Mouse (Mus musculus) urinary bladder, adult 18-20 months (tissue): ENCODE measurements around the gene Cpxm2.

Experiments used
- DNase-seq, 2 experiments: peaks; one replicate each; pipeline ENCODE4 v3.0.0; 2022; ENCODE audit warnings: low spot score in 2 of 2, mixed read lengths in 2 of 2

Gene Cpxm2

DNA sequence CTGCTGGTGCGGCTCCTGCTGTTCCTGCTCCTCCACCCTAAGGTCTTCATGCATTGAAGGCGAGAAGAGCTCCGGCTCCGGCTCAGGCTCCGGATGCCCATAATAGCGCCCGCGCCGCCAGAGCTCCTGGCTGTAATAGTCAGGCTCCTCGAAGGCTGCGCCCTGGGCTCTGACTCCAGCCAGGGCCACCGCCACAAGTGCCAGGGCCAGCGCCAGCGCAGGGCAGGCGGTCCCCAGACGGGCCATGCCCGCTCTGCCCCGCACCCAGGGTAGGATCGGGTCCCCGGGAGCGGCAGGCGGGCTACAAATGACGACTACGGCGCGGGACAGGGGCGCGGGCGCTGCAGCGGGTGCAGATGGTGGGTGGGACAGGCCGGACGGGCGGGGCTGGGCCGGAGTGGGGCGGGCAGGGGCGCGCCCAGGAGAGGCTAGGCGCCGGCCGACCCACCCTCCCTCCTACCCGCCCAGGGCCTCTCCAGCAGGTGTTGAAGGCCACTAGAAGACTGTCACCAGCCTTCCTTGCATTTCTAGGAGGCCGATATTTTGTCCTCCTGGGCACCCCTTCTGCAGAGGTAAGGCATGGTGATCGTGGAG is at the start of gene Cpxm2:
Gene Cpxm2, minus strand, starts transcription at position 372 of the 594 bp plus-strand sequence.
- peak in 1 of 2 experiments; percentile 6 for DNase-seq

DNA sequence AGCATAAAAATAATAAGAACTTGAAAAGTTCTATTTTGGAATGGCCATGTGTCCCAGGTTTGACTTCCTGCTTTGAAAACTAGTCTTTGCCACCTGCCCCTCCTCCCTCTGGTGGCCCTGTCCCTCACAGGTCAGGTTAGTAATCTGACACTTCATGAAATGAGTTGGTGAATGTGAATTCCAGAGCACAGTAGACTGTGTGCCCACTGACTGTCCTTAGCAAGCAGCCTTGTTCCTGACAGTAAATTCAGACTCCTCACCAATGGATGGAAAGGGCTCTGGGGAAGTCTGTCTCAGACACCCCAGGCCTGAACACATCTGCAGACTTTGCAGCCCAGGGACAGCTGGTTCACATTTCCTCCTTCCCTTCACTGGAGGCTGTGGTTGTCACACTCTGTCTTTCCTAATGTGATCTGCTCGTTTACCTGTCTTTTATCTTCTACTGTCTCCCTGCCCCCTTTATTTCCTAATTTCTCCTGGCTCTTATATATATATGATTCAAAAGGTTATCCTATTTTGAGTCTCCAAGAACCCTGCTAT is 49.6 kb upstream of the Cpxm2 start:
- no peak for DNase-seq

DNA sequence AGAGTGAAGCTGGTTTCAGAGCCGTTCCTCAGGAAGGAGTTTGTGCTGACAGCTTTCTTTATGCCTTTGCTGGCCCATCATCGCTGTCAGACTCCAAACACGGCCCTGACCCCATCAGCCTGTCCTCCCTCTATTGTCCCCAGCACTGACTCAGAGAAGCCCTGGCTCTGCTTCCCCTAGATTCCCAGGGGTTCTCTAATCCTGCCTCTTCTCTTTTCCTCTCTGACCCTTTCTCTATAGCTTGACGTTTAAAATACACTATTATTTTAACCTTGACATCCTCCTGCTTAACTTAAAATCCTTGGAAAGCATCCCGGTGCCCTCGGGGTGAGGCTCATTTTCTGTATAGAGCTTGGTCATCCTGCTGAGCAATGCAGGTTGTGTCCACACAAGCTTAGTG is 45.1 kb upstream of the Cpxm2 start:
- DNase-seq, result no peak

DNA sequence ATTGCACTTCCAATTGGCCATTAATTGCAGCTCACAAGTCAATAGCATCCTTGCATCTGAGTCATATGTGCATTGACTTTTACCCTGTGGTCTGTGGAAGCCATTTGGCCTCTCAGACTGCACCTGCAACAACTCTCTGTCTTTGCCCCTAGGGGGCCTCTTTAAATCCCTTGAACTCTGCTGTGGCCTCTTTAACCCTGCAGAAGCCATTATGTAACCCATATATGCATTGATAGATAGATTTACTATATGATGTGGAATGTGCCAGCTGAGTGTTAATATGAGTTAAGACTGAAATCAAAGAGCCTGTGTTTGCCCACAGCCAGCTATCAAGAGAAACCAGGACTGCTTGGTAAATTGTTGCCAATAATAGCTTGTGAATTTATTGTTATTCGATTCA is 44.3 kb upstream of the Cpxm2 start:
- no peak for DNase-seq

DNA sequence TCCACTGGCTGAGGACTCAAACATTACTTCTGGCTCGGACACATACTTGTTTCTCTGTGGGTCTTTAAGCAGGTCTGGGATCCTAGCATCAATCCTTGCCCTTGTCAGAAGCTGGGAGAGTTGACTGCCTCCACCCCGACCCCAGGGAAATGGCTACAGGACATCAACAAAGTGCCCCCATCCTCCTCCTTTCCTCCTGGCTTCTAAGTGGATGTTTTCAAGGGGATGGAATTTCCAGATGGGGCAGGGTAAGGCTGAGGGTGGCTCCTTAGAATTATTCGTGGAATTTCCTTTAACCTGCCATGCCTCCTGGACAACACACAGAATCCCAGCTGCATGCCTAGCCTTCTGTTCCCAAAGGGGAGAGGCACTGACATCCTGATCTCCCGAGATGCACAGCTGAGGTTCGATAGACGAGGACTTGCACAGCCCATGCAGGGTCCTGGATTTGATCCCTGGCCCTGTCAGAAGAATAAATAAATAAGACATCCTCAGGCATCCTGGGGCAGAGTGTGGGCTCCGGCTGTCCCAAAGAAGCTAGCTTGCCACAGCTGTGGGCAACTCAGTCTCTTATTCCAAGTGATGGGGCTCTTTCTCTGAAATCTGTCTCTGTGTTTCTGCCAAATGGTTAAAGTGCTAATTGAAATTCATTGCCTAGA is 43.4 kb upstream of the Cpxm2 start:
- no peak for DNase-seq

DNA sequence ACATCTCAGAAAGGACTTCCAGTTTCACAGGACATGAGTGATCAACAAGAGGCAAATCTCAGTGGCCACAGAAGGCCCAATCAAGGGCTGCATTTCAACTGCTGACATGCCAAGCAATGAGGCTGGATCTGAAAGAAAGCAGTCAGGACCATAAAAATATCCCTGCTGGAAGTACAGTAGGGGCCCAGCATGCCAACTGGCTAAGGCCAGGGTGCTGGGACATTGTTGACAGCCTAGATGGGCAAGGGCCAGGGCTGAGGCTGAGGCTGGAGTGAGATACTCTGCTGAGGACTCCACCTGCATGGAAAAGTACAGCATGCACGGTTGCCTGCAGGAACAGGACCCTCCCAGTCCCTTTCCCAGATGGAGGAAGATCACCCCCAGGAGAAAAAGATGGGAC is 42.0 kb upstream of the Cpxm2 start:
- no peak for DNase-seq

DNA sequence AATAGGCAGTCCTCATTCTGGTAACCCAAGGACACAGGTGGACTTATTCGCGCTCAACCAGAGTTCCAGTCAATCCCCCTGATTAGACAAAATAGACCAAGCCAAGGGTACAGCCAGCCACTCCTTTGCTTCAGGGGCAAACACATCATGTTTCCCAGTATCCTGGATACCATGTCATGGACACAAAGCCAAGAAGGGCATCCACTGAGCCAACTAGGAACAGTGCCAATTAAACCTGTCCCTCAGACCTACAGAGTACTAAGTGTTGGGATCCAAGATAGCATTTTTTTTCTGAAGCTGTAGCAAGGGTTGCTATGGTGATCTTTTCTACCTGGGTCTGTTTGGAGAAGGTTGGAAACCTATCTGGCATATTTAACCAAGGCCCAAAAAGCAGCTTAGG is 39.1 kb upstream of the Cpxm2 start:
- DNase-seq, result no peak

DNA sequence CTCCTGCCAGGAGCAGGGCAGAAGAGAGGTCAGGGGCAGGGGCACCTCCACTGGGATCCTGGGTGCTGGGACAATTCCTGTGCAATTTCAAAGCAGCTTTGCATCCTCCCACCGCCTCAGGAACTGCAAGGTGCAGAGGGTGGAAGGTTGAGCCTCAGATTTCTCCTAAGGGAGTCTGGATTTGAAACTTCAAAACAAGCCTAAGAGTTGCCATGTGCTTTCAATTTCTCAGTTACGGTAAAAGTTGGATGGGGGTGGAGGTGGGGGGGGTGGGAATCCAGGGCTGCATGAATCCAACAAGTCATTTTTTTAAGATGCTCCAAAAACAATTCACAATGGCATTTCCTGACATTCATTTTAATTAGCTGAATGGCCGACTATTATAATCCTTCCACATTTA is 32.9 kb upstream of the Cpxm2 start:
- no peak for DNase-seq

DNA sequence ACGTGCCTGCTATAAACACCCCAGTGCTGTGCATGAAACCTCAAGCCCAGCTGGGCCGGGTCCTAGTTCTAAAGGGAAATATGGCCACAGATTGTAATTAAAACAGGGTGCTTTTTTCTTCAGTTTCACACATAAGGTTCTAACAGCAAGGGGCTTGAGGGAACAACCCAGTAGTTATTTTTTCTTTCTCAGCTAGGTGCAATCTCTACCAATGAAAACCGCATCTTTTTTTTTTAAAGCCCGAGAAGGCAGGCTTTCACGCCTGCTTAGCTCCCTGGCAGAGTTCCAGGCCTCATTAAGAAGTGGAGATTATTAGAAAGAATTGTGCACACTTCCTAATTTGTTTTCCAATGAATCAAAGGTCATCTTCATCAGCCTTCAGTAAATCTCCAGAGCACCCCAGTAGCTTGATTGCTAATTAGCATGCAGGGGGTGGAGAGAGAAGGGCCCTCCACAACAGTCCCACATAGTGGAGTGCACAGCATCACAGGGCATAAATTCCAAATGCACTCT is 29.4 kb upstream of the Cpxm2 start:
- DNase-seq, result no peak

DNA sequence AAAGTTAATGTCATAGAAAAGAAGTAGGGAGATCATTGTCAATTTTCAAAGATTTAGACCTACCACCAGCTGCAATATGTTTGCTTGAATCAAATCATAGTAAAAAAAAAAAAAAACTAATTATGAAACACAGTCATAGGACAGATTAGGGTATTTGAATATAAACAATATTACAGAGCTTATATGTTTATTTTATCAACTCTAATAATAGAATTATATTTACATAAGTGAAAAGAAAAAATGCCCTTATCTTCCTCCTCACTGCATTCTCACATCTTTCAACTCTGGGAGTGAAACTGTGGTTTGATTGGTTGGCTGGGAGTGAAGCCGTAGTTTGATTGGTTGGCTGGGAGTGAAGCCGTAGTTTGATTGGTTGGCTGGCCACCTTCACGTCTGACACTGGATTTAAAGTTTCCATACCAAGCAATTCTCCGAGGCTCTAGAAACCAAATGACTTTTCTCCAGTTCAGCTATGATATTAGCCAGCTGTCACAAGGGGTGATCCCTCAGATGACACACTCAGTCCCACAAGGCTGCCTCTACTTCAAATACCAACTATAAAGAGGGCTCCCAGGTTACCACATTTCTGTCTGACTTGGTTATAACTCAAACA is 27.2 kb upstream of the Cpxm2 start:
- no peak for DNase-seq

DNA sequence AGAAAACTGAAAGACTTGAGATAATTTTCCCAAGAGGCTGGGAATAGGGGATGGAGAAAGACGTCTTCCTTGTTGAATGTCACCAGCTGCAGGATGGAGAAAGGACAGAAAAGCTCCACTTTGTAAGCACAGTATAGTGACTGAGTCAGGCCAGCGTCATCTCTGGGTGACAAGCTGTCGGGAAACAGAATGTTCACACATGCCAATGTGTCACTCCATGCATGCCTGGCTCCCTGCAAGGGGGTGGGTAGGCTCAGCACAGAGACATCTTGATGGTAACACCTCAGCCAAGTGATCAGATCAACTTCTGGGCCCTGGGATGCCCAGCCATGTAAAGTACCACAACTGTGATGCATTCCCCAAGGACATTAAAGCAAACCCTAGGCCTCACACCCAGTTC is 26.5 kb upstream of the Cpxm2 start:
- no peak for DNase-seq

DNA sequence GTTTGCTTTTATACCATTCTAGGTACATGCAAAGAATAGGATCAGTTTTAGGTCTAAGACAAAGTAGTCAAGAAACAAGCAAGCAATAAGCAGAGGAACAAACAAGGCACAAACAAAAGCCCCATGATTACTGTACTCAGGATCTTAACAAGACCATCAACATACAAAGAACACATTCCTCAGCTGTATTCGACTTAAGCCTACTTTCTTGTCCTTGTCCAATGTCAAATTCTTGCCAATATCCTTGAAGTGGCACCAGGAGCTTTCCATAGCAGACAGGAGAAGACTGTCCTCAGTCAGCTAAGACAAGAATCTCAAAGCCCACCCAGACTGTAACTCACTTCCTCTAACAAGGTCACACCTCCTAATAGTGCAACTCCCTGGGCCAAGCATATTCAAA is 24.5 kb upstream of the Cpxm2 start:
- DNase-seq, result no peak

DNA sequence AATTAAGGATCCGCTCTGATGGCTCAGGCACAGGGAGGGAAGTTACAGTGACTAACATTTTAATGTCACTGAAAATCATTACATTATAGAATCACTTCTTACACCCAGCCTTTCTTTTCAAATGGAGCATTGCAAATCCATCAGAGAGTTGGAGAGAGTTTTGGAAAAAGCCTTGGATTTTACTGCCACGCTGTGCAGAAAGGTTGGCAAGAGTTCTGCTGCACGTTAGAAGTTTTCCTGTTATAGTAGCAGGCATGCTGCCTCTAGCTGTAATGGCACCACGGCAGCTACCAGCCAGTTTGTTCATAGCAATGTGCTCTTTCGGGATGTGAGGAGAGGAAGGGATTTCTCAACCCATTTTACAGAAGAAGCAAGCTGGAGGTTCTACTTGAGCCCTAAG is 20.2 kb upstream of the Cpxm2 start:
- DNase-seq, result no peak

DNA sequence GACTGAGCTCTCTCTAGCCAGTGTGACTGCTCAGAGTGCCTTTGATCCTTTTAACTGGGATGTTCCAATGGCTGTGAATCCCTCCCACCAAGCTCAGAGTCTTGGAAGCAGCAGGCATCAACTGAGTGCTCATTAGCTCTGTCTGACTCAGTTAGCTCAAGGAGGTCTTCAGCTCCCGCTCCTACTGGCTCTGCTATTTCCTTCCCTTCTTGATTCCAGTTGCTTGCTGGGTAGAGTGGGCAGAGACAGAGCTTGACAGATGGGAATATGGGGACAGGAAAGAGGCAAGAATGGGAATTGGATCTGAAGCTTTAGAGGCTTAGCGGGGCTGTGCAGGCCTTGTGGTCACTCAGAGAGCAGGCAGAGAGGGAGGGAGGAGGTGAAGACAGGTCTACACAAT is 19.8 kb upstream of the Cpxm2 start:
- no peak for DNase-seq

DNA sequence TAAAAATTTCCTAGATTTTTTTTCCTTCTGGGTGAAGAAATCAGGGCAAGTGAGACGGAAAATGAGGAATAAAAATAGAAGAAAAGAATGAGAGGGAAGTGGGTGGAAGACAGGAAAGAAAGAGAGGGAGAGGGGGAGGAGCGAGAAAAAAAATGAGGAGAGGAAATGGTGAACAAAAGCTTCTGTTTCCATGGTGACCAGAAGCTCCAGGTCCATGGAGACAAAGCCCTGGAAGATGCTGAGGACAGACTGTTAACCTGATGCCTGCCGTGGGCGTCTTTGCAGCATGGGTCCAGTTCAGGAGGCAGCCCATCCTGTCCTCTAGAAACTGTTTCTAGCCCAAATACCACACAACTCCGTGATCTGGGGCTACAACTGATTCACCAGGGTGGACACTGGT is 17.7 kb upstream of the Cpxm2 start:
- DNase-seq, result no peak

DNA sequence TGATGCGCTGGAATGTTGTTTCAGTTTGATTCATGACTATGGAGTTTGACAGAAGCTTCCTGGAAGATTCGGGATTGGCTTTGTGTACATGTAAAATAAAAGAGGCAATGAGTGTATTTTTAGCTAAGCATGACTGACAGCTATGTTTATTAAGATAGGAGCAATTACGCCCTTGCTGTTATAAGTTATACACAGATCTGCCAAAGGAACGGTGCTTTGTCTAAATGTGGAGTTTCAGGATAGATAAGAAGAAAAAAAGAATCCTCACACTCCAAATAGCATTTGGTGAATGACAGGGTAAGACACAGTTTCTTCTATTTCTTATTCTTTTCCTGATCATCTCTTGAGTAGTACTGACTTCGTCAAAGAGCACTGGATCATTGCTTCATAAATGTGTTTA is 17.2 kb upstream of the Cpxm2 start:
- DNase-seq, result no peak

DNA sequence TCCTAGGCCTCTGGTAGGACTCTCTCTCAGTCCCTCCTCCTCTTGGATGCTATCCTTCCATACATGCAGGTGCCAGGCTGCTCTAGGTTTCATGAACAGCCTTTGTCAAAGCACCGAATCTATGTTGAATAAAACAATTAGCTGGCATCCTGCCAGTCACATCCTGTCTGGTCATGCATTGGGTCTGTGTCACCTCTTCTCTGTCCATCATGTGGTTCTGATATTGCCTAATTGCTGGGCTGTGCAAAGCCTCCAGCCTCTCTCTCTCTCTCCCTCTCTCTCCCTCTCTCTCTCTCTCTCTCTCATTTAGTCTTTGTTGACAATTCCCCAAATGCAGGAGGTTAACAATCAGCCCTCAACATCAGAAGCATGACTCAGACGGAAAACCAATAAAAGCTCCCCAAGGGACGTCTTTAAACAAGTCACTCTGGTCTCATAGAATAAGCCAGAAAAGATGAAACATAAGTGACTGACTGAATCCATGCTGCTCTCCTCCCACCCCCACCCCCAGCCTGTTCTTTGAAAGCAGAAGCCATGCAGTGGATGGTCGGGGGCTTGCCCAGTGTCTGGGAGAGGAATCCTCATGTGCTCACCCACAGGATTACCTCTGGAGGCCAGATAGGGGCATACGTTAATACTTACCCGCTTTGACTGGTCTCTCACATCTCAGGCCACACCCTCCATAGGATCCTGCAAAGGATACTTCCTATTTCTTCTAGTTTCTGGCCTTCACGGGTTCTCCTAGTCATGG is 15.1 kb upstream of the Cpxm2 start:
- peak; percentile 25 to 49 for DNase-seq

DNA sequence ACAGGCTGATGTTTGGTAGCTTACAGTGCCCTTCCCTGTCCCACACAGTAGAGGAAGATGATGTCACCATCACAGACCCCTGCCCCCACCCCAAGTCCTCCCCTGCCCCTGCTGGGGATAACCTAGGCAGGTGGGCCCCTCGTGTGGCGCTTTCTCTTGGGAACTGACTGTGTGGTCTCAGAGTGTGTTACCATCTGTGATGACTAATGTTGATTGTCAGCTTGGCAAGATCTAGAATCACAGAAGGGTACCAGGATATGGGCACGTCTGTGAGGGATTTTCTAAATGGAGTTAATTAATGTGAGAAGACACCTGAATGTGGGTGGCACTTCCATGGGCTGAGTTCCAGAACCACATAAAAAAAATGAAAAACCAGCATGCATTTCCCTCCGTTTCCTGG is 12.7 kb upstream of the Cpxm2 start:
- no peak for DNase-seq

DNA sequence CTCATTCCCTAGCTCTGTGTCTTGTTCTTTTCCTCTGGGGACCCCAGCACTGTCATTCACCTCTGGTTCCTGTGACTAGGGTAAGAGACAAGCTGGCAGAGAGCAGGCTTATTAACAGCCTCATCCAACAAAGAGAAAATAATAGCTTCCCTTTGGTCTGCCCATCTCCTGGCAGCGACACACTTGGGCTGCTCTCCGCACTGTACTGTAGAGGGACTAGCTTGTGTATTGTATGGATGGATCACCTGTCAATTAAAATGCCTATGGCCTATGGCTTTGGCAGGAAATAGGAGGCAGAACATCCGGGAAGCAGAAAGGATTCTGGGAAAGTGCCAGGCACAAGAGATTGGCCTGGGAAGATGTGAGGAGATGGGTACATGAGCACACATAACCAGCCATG is 7.7 kb upstream of the Cpxm2 start:
- no peak for DNase-seq

DNA sequence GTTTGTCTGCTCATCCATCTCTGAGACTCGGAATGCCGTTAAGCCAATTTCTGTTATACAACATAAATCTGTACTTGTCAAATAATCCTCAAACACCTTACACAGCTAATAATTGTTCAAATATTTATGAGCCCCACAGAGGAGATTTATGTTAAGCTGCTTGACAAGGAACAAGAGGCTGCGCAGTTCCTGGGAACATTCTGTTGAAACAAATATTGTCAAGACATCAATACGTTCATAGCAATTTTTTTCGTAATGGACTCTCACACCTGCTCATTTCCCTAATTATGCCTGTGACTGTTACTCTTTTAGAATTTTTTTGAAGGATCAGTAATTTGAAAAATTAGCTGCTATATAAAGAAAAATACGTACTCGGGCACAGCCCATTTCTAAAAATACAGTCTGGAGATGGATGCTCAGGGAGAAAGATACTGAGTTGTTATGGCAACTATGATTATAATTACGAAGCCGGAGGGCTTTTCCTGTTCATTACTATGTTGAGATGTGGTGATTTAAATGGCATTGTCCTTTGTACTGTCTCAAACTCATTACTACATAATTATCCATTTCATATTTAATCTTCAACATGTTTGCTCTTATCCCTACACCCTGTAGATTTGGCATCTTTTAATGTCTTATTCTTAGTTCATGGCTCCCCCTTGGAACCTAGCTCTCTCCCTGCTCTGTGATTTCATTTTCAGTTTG is 3.9 kb upstream of the Cpxm2 start:
- DNase-seq, result no peak

DNA sequence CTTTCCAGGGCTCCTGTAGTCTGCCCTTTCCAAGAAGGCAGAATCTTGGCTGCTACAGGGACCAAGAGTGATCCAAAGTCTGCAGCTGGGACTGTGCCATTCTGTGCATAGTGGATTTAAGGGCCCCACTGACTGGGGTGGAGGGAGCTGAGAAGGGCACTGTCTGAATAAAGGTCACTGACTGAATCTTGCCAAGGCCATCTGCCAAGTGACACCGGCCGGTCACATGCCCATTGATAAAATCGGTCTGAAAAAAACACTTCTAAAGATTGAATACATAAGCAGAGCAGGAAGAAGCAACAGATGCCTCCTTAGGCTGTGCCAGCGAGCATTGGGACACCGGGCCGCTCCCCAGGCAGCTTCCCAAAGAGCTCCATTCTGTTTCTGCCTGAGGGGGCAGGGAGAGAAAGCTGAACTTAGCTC is 803 bp downstream of the Cpxm2 start:
- no peak for DNase-seq
